Mouse (Mus musculus) spleen, adult 10 weeks (tissue): ENCODE results near the gene Llgl2. TPM values are rescaled to one million over a fixed set of nuclear protein-coding genes. Genes with fewer than 3 reads are reported as not detected.

Experiments used
- polyA plus RNA-seq: library from polyadenylated mRNA; stranded (reverse); fragments of 350-450 nt; fragmentation: Illumina TruSeq; extraction: RNeasy Lipid Tissue Mini Kit (QIAGEN cat#74804); gene quantifications from one replicate; pipeline ENCODE4 v1.2.3, GENCODE M21; 2015; ENCODE audit warnings: low replicate concordance; ENCODE audit not compliant: insufficient read depth

The Llgl2 gene
- 7.2 TPM for polyA plus RNA-seq

DNA sequence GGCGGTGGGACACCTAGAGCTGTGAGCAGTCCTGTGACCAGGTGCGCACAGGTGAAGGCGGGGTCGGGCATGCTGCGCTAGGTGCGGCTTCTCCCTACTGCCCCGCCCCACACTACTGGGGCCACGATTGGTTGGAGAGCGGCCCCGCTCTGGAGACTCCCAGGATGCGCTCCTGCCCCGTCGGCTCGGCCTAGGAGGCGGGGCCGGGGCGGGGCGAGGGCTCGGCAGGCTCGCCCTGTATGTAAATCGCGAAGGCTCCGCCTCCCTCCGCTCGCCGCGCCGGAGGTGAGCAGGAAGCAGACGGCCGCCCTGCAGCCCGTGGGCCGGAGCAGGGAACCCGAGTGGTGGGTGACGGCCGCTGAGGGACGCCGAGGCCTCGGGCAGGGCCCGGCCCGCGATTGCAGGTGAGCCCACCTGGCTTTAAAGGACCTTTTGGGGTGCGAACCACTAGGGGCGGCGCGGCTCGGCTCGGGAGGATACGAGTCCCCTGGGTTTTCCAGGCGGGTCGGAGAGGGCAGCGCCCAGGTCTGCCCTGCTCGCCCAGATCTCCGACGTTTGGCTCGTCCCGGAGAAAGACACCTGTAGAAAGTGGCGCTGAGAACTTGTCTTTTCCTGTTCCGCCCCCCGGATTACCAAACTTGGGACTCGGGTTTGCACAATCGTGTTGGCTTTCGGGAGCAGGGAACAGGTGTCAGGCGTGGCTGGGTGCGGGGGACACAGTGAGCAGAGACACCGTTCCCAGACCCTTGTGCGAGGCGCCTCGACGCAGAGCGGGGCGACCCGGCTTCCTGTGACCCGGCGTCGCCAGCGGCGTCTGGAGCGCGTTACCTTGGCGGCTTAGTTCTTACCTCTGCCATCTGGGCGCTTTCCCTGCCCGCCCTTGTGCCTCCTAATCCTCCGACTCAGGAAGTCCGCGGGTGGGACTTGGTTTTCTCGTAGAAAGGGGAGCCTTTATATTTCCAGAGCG, at the start of gene Llgl2:
Gene Llgl2, plus strand, starts transcription at position 276 of the 967 bp plus-strand sequence.

GRCm38 (mm10) chr11:115813507-115814296, 10.1 kb upstream of the Llgl2 start, which contains the start of gene Caskin2:
Caskin2 (minus strand) TSS chr11:115813639.

GRCm38 (mm10) chr11:115814605-115815450, 9.0 kb upstream of the Llgl2 start, which contains the start of gene Tsen54:
Tsen54 (plus strand) TSS chr11:115814724.

DNA sequence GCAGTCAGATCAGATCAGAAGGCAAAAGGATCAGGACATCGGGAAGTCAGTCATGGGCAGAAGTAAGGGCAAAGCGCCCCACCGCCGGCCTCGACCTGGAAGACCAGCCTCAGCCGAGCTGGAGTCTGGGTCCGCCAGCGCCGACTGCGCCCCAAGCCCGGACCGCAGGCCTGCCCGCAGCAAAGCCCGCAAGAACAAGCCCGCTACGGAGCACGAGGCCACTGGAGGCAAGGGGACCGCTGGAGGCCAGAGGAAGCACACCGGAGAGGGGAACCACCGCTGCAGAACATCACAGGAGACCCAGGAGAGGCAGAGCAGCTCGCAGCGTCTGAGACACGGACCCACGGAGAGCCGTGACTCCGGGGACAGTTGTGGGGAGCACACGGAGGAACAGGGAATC, 34.5 kb downstream of the Llgl2 start, which contains the start of gene Myo15b:
Gene Myo15b, plus strand, starts transcription at position 53 of the 400 bp plus-strand sequence.

DNA sequence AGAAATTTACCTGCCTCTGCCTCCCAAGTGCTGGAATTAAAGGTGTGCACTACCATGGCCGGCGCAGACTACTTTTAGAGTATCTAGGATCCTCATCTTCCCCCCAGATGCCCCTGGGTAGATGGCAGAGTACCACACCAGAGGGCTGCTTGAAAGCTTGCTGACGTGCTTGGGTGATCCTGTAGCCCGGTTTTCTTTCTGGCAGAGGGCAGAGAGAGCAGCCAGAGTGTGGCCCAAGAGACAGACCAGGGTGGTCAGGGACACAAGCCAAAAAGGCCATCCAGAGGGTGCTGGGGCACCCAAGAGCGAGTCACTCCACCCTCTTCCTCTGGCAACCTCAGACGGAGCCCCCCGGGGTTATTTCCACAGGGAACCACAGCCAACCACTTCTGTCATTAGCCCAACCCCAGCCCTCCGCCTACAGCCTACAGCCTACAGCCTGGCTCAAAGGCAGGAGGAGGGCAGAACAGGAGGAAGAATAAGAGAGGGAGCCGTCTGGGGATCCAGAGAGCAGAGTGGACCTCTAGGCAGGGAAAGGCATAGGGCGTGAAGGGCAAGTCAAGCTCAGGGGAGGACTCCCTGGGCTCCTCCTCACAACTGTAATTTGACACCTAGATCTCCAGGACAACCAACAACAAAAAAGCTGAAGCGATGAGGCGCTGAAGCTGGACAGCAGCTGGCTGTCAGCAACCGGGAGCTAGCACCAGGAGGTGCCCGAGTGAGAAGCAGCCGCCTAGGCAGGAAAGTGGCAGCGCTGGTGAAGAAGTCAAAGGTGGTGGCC, 75.8 kb downstream of the Llgl2 start, which contains the start of gene Smim5:
Gene Smim5, plus strand, starts transcription at position 481 of the 781 bp plus-strand sequence.

Other genes with a start within 250 kb of the Llgl2 start
- 23.8 TPM for gene Mrps7, start 220.1 kb upstream of the Llgl2 start, polyA plus RNA-seq
- 52.1 TPM for gene Gga3, start 220.0 kb upstream of the Llgl2 start, polyA plus RNA-seq
- gene Mif4gd, start 211.1 kb upstream of the Llgl2 start, polyA plus RNA-seq = 145 TPM
- 58.5 TPM for gene Slc25a19, start 195.8 kb upstream of the Llgl2 start, polyA plus RNA-seq
- 264 TPM for gene Grb2, start 115.5 kb upstream of the Llgl2 start, polyA plus RNA-seq
- 7.2 TPM for gene Tmem94, start 58.6 kb upstream of the Llgl2 start, polyA plus RNA-seq
- 3.5 TPM for gene Caskin2, start 10.4 kb upstream of the Llgl2 start, polyA plus RNA-seq
- 7.3 TPM for gene Tsen54, start 9.3 kb upstream of the Llgl2 start, polyA plus RNA-seq
- gene Myo15b, start 34.4 kb downstream of the Llgl2 start, polyA plus RNA-seq = 0.15 TPM
- 4.9 TPM for gene Smim5, start 75.9 kb downstream of the Llgl2 start, polyA plus RNA-seq
- 0.35 TPM for gene Smim6, start 88.0 kb downstream of the Llgl2 start, polyA plus RNA-seq
- 46.2 TPM for gene Sap30bp, start 109.2 kb downstream of the Llgl2 start, polyA plus RNA-seq
- 26.4 TPM for gene Recql5, start 109.4 kb downstream of the Llgl2 start, polyA plus RNA-seq
- gene Itgb4, start 150.7 kb downstream of the Llgl2 start, polyA plus RNA-seq = 0.68 TPM
- 1.7 TPM for gene Galk1, start 188.7 kb downstream of the Llgl2 start, polyA plus RNA-seq
- 433 TPM for gene H3f3b, start 203.9 kb downstream of the Llgl2 start, polyA plus RNA-seq
- 11.8 TPM for gene Unk, start 206.3 kb downstream of the Llgl2 start, polyA plus RNA-seq